Comparison of ENCODE assay signal across 22 mouse cellular contexts in genomic region chr12:95576772-95577171, GRCm38 (mm10).
DNase-seq lines count a peak whose midpoint lies in the region; ATAC-seq lines count a peak whose summit lies in the region.
"Had no signal": no experiment of that assay in that cellular context is flagged by ENCODE, and none has a peak within 500 bp of the region (broad histone marks: within the 10 kb centered on the region; RNA-seq: fewer than 3 reads in every experiment).

No protein-coding gene starts in this region.

- H3K36me3 ChIP-seq in heart, embryonic 12.5 days: no peaks in the 10 kb centered on the region
- H3K36me3 ChIP-seq in forebrain, embryonic 12.5 days (replicated peaks): no peaks in the 10 kb centered on the region
- H3K36me3 ChIP-seq in forebrain, embryonic 11.5 days (ENCODE audit: control insufficient read depth, insufficient read depth, low read length): no peaks in the 10 kb centered on the region
- H3K36me3 ChIP-seq: heart, embryonic 13.5 days; hindbrain, embryonic 10.5 days; kidney, embryonic 15.5 days; limb, embryonic 13.5 days; liver, embryonic 15.5 days; midbrain, embryonic 12.5 days; neural tube, embryonic 13.5 days had no signal

- DNase-seq in cerebellum, postnatal 25 days: peak; percentile 21 to 42
- peak; percentile 5 to 17 for DNase-seq in heart, postnatal 14 days
- peak; percentile 32 for DNase-seq in Muller cell, postnatal 12 days (ENCODE audit: inconsistent ontology term)
- peak; percentile 6 for DNase-seq in gastrocnemius, adult 18-20 months (ENCODE audit: low spot score)
- no peak for DNase-seq in forebrain, embryonic 11.5 days (ENCODE audit: low spot score)
- DNase-seq: adrenal gland, postnatal 14 days; kidney, postnatal 4 days; right cerebral cortex, adult 18-20 months; thymus, postnatal 36 days had no signal

- no peak overlapping the region for H3K4me3 ChIP-seq in heart, embryonic 12.5 days
- H3K4me3 ChIP-seq in forebrain, embryonic 12.5 days (replicated peaks): no peak overlapping the region
- no peak overlapping the region for H3K4me3 ChIP-seq in forebrain, embryonic 11.5 days (ENCODE audit: low read depth, low read length)
- H3K4me3 ChIP-seq: forebrain, embryonic 13.5 days; heart, embryonic 13.5 days; hindbrain, embryonic 10.5 days; kidney, embryonic 15.5 days; limb, embryonic 13.5 days; liver, embryonic 15.5 days; midbrain, embryonic 12.5 days; neural tube, embryonic 13.5 days had no signal

- intact Hi-C loops in heart, postnatal 14 days (cut with DNase I): no loop called here

- no peak for ATAC-seq in cerebellum, adult (ENCODE audit: insufficient number of reproducible peaks, low FRiP score, low TSS enrichment)
- no peak for ATAC-seq in heart, embryonic 12.5 days (ENCODE audit: insufficient number of reproducible peaks, low FRiP score)
- no peak for ATAC-seq in forebrain, embryonic 12.5 days (ENCODE audit: low FRiP score)
- no peak for ATAC-seq in forebrain, embryonic 11.5 days (replicated peaks; ENCODE audit: low FRiP score)
- ATAC-seq: forebrain, embryonic 13.5 days; hindbrain, postnatal 0 days; intestine, postnatal 0 days had no signal

- 77% methylated on average over 3 of the region's 3 CpGs for WGBS in heart, embryonic 12.5 days
- WGBS in forebrain, embryonic 12.5 days: 91% methylated on average over 3 of the region's 3 CpGs
- 95% methylated on average over 3 of the region's 3 CpGs for WGBS in forebrain, embryonic 11.5 days

- H3K27ac ChIP-seq in heart, embryonic 12.5 days (ENCODE audit: poor library complexity, severe bottlenecking): no peak overlapping the region
- H3K27ac ChIP-seq in forebrain, embryonic 12.5 days: no peak overlapping the region
- H3K27ac ChIP-seq in forebrain, embryonic 11.5 days (ENCODE audit: low read depth, low read length): no peak overlapping the region
- H3K27ac ChIP-seq: forebrain, embryonic 13.5 days; heart, embryonic 13.5 days; hindbrain, embryonic 10.5 days; hindbrain, postnatal 0 days; kidney, embryonic 15.5 days; limb, embryonic 13.5 days; liver, embryonic 15.5 days; midbrain, embryonic 12.5 days; neural tube, embryonic 13.5 days had no signal

- no peaks in the 10 kb centered on the region for H3K27me3 ChIP-seq in heart, embryonic 12.5 days (replicated peaks)
- H3K27me3 ChIP-seq in forebrain, embryonic 12.5 days: no peaks in the 10 kb centered on the region
- no peaks in the 10 kb centered on the region for H3K27me3 ChIP-seq in forebrain, embryonic 11.5 days (ENCODE audit: control insufficient read depth, insufficient read depth, low read length)
- H3K27me3 ChIP-seq: forebrain, embryonic 13.5 days; heart, embryonic 13.5 days; kidney, embryonic 15.5 days; limb, embryonic 13.5 days; liver, embryonic 15.5 days; midbrain, embryonic 12.5 days; neural tube, embryonic 13.5 days had no signal

- H3K9me3 ChIP-seq in heart, embryonic 12.5 days (replicated peaks): no peaks in the 10 kb centered on the region
- H3K9me3 ChIP-seq in forebrain, embryonic 12.5 days: no peaks in the 10 kb centered on the region
- H3K9me3 ChIP-seq in forebrain, embryonic 11.5 days (ENCODE audit: control insufficient read depth, low read length): no peaks in the 10 kb centered on the region
- H3K9me3 ChIP-seq: forebrain, embryonic 13.5 days; heart, embryonic 13.5 days; hindbrain, embryonic 10.5 days; kidney, embryonic 15.5 days; limb, embryonic 13.5 days; liver, embryonic 15.5 days; midbrain, embryonic 12.5 days; neural tube, embryonic 13.5 days had no signal

- H3K4me1 ChIP-seq in heart, embryonic 12.5 days (replicated peaks): no peaks in the 10 kb centered on the region
- H3K4me1 ChIP-seq in forebrain, embryonic 12.5 days: no peaks in the 10 kb centered on the region
- H3K4me1 ChIP-seq in forebrain, embryonic 11.5 days (replicated peaks; ENCODE audit: control insufficient read depth, insufficient read depth, low read length): no peaks in the 10 kb centered on the region
- H3K4me1 ChIP-seq: forebrain, embryonic 13.5 days; heart, embryonic 13.5 days; hindbrain, embryonic 10.5 days; kidney, embryonic 15.5 days; limb, embryonic 13.5 days; liver, embryonic 15.5 days; midbrain, embryonic 12.5 days; neural tube, embryonic 13.5 days had no signal

- H3K9ac ChIP-seq in heart, embryonic 12.5 days: no peak overlapping the region
- no peak overlapping the region for H3K9ac ChIP-seq in forebrain, embryonic 12.5 days
- H3K9ac ChIP-seq in forebrain, embryonic 11.5 days (ENCODE audit: low read length): no peak overlapping the region
- H3K9ac ChIP-seq: forebrain, embryonic 13.5 days; heart, embryonic 13.5 days; kidney, embryonic 15.5 days; limb, embryonic 13.5 days; liver, embryonic 15.5 days; midbrain, embryonic 12.5 days; neural tube, embryonic 13.5 days had no signal

- H3K4me2 ChIP-seq in heart, embryonic 12.5 days: no peak overlapping the region
- no peak overlapping the region for H3K4me2 ChIP-seq in forebrain, embryonic 12.5 days
- H3K4me2 ChIP-seq in forebrain, embryonic 11.5 days (ENCODE audit: low read depth, low read length, severe bottlenecking): no peak overlapping the region
- H3K4me2 ChIP-seq: forebrain, embryonic 13.5 days; heart, embryonic 13.5 days; kidney, embryonic 15.5 days; limb, embryonic 13.5 days; liver, embryonic 15.5 days; midbrain, embryonic 12.5 days; neural tube, embryonic 13.5 days had no signal
